Mouse (Mus musculus) neural tube, embryonic 13.5 days (tissue): ENCODE measurements at regions not wholly inside any gene's neighbourhood (a gene's known extent, or its start where the extent isn't known, plus 50 kb on each side); places are given as distances from the start of the nearest gene placed in this dataset.

Experiments
- ATAC-seq: fragments of 200-750 bp; cut with Nextera tagmentation; 2 replicates; pipeline ENCODE4 v1.8.0; 2017; ENCODE audit warnings: low read depth, mild to moderate bottlenecking, moderate TSS enrichment, moderate library complexity
- H3K27ac ChIP-seq: fragments of 300-500 bp; sonication (generic); replicated peaks from 2 replicates; pipeline ENCODE4 v1.5.1; 2015; ENCODE audit warnings: moderate library complexity, mild to moderate bottlenecking, inconsistent platforms
- H3K27me3 ChIP-seq: fragments of 300-500 bp; sonication (generic); 2 replicates; pipeline ENCODE4 v1.6.1; 2015; ENCODE audit warnings: mild to moderate bottlenecking, inconsistent platforms
- H3K36me3 ChIP-seq: fragments of 300-500 bp; sonication (generic); 2 replicates; pipeline ENCODE4 v1.6.1; 2015; ENCODE audit warnings: mild to moderate bottlenecking, inconsistent platforms
- H3K4me1 ChIP-seq: fragments of 300-500 bp; sonication (generic); replicated peaks from 2 replicates; pipeline ENCODE4 v1.6.1; 2015; ENCODE audit warnings: inconsistent platforms
- H3K4me2 ChIP-seq: fragments of 300-500 bp; sonication (generic); 2 replicates; pipeline ENCODE4 v1.6.1; 2015; ENCODE audit warnings: inconsistent platforms, mild to moderate bottlenecking, moderate library complexity
- H3K4me3 ChIP-seq: fragments of 300-500 bp; sonication (generic); 2 replicates; pipeline ENCODE4 v1.5.1; 2015; ENCODE audit warnings: mild to moderate bottlenecking, inconsistent platforms
- H3K9ac ChIP-seq: fragments of 300-500 bp; sonication (generic); 2 replicates; pipeline ENCODE4 v1.6.1; 2015; ENCODE audit warnings: moderate library complexity, mild to moderate bottlenecking, inconsistent platforms
- H3K9me3 ChIP-seq: fragments of 300-500 bp; sonication (generic); 2 replicates; pipeline ENCODE4 v1.6.1; 2016; ENCODE audit warnings: inconsistent platforms
- WGBS: fragments of 180-500 bp; shearing (Covaris S2); methylation state at CpG from one replicate; pipeline ENCODE4 v1.1.7; 2015; 5-methylcytosine and 5-hydroxymethylcytosine counted together

DNA sequence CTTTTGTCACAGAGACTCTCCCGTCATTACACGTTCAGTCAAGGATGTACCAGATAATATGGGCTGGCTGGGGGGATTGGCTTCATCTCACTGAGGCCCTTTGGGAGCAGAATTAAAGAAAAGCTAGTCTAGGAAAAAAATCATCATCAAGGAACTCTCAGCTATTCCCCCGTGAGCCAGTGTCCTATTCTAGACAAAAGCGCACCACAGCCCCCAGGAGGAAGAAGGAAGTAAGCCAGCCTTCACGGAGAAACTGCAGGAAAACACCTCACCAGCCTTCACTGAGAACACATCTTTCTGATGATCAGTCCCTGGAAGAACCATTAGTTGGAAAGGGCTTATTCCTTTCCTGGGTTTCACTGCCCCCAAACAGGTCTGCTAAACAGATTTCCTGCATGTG is 154.8 kb upstream of the Dapk1 start:
- Histone ChIP-seq H3K4me2 (no peak overlapping the region), H3K27me3 (no peaks in the 10 kb centered on the region), H3K27ac (no peak overlapping the region), H3K9ac (no peak overlapping the region), H3K4me3 (no peak overlapping the region), H3K4me1 (no peaks in the 10 kb centered on the region), H3K9me3 (no peaks in the 10 kb centered on the region), H3K36me3 (no peaks in the 10 kb centered on the region)
- no peak for ATAC-seq
- WGBS: 59% methylated on average over 5 of the region's 5 CpGs

GRCm38 (mm10) chr13:60450721-60451506 is 150.8 kb upstream of the Dapk1 start:
- WGBS: 57% methylated on average over 10 of the region's 10 CpGs
- no peaks in the 10 kb centered on the region for H3K36me3 ChIP-seq
- no peak for ATAC-seq
- no peaks in the 10 kb centered on the region for H3K9me3 ChIP-seq
- H3K4me3 ChIP-seq: no peak overlapping the region
- no peak overlapping the region for H3K9ac ChIP-seq
- peaks cover 6% of the 10 kb centered on the region; the same call in 1 of the 2 replicates for H3K4me1 ChIP-seq
- H3K4me2 ChIP-seq: no peak overlapping the region
- H3K27me3 ChIP-seq: no peaks in the 10 kb centered on the region
- no peak overlapping the region for H3K27ac ChIP-seq

DNA sequence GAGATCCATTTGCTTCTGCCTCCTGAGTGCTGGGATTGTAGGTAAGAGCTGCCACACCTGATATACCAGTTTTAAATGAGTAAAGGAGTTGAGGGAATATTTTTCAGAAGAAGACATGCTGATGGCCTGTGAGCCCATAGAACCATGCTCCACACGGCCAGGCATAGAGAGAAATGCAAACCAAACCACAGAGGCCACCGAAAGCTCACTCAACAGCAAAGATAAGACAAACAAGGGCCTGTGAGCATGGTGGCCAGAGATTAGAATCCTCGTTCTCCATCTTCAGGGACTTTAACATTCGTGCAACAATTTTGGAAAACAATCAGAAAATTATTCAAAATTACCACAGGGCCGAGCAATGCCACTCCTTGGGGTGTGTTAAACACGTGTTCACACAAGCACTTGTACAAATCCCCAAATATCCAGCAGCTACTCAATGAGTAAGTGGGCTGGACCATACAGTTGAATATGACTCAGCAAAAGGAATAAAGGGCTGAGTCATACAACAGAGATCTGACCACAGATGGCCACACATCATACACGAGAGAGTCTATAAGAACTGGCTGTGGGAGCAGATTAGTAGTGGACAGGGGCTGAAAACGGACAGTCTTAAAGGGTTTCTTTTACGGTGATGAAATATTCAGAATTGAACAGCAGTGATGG is 147.8 kb upstream of the Dapk1 start:
- H3K36me3 ChIP-seq: no peaks in the 10 kb centered on the region
- H3K27ac ChIP-seq: no peak overlapping the region
- no peak overlapping the region for H3K4me3 ChIP-seq
- no peaks in the 10 kb centered on the region for H3K9me3 ChIP-seq
- no peak for ATAC-seq
- WGBS: 92% methylated on average over 9 of the region's 9 CpGs
- H3K4me1 ChIP-seq: peaks cover 6% of the 10 kb centered on the region; the same call in 1 of the 2 replicates
- H3K4me2 ChIP-seq: no peak overlapping the region
- no peak overlapping the region for H3K9ac ChIP-seq
- no peaks in the 10 kb centered on the region for H3K27me3 ChIP-seq

DNA sequence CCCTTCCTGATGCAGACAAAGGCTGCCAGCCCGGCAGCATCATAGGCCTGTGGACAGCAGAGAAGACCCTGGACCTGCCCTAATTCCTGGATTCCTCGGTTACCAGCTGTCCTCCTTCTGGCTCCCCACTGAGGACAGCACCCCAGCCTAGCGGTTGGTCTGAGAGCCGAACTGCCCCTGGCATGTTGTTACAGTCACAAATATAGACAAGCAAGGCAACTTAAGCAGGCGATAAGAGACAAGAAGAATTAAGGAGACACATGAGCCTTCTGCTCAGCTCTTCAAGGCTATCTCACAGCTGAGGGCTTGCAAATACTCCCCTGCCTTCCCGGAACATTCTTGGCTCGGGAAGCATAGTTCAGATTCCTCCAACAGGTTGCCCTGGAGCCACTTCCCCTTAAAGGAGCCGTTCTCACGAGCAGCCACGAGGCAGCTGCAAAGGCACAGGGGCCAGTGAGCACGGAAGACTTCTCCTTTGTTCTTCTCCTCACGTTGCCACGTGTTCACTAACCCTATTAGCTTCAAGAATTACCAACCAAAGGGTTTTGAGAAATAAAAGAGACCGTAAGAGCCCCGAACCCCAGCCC is 146.6 kb upstream of the Dapk1 start:
- no peaks in the 10 kb centered on the region for H3K27me3 ChIP-seq
- ATAC-seq: no peak
- peaks cover 6% of the 10 kb centered on the region; the same call in 1 of the 2 replicates for H3K4me1 ChIP-seq
- H3K4me2 ChIP-seq: no peak overlapping the region
- H3K27ac ChIP-seq: no peak overlapping the region
- H3K4me3 ChIP-seq: no peak overlapping the region
- 32% methylated on average over 15 of the region's 15 CpGs for WGBS
- no peak overlapping the region for H3K9ac ChIP-seq
- H3K36me3 ChIP-seq: no peaks in the 10 kb centered on the region
- no peaks in the 10 kb centered on the region for H3K9me3 ChIP-seq

DNA sequence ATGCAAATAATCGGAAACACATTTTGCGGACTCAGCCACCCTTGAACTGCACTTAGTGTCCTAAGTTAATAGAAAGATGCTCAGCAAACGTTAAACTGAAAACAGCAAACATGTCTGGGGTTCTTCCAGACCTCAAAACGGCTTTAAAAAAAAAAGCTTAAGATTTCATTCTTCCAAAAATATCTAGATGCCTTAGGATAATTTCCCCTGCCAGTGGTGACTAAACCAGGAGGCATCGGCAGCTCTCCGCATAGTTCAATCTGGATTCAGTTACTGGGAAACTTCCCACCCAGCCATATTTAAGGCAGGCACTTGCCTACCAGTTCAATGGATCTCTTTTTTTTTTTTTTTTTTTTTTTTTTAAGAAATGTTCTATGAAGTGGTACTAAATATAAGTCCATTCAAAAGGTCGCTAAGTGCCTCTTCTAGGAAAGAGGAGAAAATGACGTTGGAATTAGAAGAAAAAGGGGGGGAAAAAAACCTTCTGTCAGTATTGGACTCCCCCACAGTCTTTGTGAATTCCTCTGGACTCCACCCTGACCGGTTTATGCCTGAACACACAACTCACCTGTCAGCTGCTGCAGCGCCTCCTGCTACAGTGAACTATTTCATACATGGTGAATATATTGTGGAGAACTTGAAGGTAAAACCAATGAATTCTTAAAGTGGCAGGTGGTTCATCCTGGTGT is 145.7 kb upstream of the Dapk1 start:
- Histone ChIP-seq H3K9me3 (no peaks in the 10 kb centered on the region), H3K36me3 (no peaks in the 10 kb centered on the region), H3K4me1 (peaks cover 6% of the 10 kb centered on the region; the same call in 1 of the 2 replicates), H3K9ac (no peak overlapping the region), H3K4me2 (no peak overlapping the region), H3K27me3 (no peaks in the 10 kb centered on the region), H3K27ac (no peak overlapping the region), H3K4me3 (no peak overlapping the region)
- ATAC-seq: no peak
- 84% methylated on average over 10 of the region's 10 CpGs for WGBS

GRCm38 (mm10) chr13:60457277-60457676 is 144.5 kb upstream of the Dapk1 start:
- 92% methylated on average over 10 of the region's 10 CpGs for WGBS
- Histone ChIP-seq H3K4me3 (no peak overlapping the region), H3K4me1 (peaks cover 6% of the 10 kb centered on the region; the same call in 1 of the 2 replicates), H3K9ac (no peak overlapping the region), H3K27ac (no peak overlapping the region), H3K36me3 (no peaks in the 10 kb centered on the region), H3K27me3 (no peaks in the 10 kb centered on the region), H3K4me2 (no peak overlapping the region), H3K9me3 (no peaks in the 10 kb centered on the region)
- no peak for ATAC-seq

GRCm38 (mm10) chr13:60459002-60459401 is 142.7 kb upstream of the Dapk1 start:
- Histone ChIP-seq H3K4me1 (peaks cover 6% of the 10 kb centered on the region; the same call in 1 of the 2 replicates), H3K9ac (no peak overlapping the region), H3K9me3 (no peaks in the 10 kb centered on the region), H3K4me2 (no peak overlapping the region), H3K36me3 (no peaks in the 10 kb centered on the region), H3K27ac (no peak overlapping the region), H3K27me3 (no peaks in the 10 kb centered on the region), H3K4me3 (no peak overlapping the region)
- ATAC-seq: no peak
- whole genome bisulfite sequencing: 91% methylated on average over 5 of the region's 5 CpGs

DNA sequence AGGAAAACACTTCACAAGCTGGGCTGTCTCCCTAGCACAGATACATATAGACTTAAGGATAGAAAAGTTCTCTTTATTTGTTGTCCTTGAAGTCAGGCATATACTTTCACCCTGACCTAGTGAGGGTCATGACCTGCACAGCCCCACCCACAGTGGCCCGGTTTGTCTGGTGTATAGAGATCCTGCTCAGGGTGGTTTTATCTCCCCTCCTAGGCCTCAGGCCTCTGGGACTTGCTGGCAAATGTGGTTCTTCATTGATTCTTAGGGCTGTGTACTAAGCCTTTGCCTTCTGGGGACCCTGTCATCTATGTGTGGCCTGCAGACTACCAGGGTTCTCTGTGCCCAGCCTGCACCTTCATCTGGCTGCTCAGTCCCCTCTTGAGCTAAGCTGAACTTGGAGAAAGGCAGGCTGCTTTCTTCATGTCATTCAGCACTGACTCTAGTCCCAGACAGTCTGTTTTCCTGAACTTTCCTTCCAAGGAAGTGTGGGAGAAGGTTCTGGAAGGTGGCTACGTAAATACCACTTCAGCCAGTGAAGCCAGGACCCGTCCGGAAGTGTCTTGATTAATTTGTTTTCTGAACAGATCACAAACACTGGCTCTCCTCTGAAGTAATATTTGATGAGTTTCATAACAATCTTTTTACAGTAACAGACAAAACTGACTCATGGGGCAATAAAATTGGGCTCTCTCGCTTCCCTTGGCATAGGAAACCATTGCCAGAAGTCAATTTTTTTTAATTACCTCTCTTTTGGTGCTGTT is 135.0 kb upstream of the Dapk1 start:
- no peak for ATAC-seq

DNA sequence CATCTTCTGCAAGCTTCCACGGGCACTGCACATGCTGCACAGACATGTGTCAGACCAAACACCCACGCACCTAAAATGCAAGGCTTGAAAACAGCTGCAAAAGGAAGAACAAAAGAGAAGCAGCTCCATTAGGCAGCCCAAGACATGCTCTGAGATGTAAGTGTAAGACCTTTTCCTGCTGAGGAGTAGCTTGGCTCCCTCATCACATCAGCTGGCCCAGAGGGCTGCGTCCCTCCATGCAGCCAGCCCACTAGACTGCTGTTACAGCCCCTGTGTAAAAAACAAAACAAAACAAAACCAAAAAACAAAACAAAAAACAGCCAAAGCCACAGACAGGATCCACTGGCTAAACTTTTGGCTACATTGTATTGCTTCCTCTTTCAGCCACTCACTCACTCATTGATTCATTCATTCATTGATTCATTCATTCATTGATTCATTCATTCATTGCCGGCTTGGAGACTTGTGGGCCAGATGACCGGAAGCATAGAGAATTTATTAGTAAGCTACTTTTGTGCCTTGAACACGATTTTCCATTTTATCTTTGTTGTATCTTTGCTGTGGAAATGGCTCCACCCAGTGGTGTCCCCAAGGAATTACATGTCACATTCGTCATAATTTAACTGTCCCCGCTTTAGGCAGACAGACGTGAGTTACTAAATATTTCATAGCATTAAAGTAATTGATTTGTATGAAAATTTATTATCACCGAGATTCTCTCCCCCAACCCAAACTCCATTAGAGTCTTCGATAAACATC is 133.7 kb upstream of the Dapk1 start:
- no peak; the same call in 1 of the 2 replicates for ATAC-seq
- WGBS: 20% methylated on average over 11 of the region's 11 CpGs
- no peaks in the 10 kb centered on the region for H3K36me3 ChIP-seq
- no peak overlapping the region for H3K9ac ChIP-seq
- no peak overlapping the region for H3K4me2 ChIP-seq
- no peaks in the 10 kb centered on the region for H3K27me3 ChIP-seq
- no peak overlapping the region for H3K27ac ChIP-seq
- H3K4me3 ChIP-seq: no peak overlapping the region
- H3K9me3 ChIP-seq: no peaks in the 10 kb centered on the region
- H3K4me1 ChIP-seq: no peaks in the 10 kb centered on the region

More for the DNA sequence above, 135.0 kb upstream of the Dapk1 start:
- 84% methylated on average over 5 of the region's 5 CpGs for WGBS
- no peaks in the 10 kb centered on the region for H3K9me3 ChIP-seq
- no peak overlapping the region for H3K9ac ChIP-seq
- no peaks in the 10 kb centered on the region for H3K27me3 ChIP-seq
- H3K4me3 ChIP-seq: no peak overlapping the region
- H3K36me3 ChIP-seq: no peaks in the 10 kb centered on the region
- no peak overlapping the region for H3K4me2 ChIP-seq
- no peak overlapping the region for H3K27ac ChIP-seq
- H3K4me1 ChIP-seq: no peaks in the 10 kb centered on the region

DNA sequence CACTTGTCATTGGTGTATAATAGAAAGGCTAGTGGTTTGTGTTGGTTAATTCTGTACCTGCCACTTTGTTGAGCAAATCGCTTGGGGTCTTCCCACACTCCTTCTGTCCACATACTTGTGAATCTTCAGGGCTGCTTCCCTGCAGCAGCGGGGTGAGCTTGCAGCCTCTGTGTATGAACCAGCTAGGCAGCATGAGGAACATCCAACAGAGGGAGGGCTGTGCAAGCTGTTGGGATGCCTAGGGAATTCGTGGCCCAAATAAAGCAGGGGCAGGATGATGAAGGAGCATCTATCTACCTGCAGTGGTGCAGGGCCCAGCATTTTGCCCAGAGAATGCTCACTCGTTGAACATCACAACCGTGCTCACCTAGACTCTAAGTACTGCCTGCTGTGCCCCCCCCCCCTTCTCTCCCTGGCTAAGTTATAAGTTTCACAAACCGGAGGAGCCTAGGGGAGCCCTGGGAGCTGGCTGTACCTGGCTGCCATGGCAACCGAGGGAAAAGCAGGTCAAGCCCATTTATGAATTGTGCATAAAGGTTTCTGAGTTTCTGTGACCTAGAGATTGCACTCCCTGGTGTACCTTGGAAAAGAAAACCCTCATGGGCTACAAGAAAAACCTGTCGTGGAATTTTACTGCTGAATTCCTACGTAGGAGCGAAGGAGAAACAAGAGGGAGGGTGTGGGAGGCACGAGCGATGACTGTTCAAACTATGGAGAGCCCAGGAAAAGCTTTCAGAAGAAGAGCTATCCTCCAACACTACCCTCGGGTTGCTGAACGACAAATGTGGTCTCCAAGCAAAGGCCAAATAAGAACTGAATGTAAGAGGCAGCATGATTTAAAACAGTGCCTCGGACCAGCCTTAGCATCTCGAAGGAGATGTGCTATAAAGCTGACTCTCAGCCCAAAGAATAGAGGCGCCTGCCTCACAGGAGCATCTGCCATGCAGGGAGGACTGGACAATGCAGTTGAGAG is 131.0 kb upstream of the Dapk1 start:
- Histone ChIP-seq H3K27me3 (no peaks in the 10 kb centered on the region), H3K4me1 (no peaks in the 10 kb centered on the region), H3K27ac (no peak overlapping the region), H3K4me2 (no peak overlapping the region), H3K4me3 (no peak overlapping the region), H3K36me3 (no peaks in the 10 kb centered on the region), H3K9me3 (no peaks in the 10 kb centered on the region), H3K9ac (no peak overlapping the region)
- no peak for ATAC-seq
- WGBS: 79% methylated on average over 17 of the region's 17 CpGs
